Mouse (Mus musculus): ENCODE measurements around the gene Olfr520. TPM values are rescaled to one million over a fixed set of nuclear protein-coding genes. Genes with fewer than 3 reads are reported as not detected.

The Olfr520 gene
- polyA plus RNA-seq (2012; ENCODE audit: low replicate concordance): 0.15 TPM in 1 of 2 replicates, not detected in the other

GRCm38 (mm10) chr7:99729973-99730372 lies at the start of gene Olfr520:
Gene Olfr520, plus strand, starts transcription at chr7:99730273.

GRCm38 (mm10) chr7:99711166-99711565 lies 18.9 kb upstream of the Olfr520 start, which contains the start of gene Slco2b1:
Gene Slco2b1, minus strand, starts transcription at chr7:99711340.

GRCm38 (mm10) chr7:99763207-99763606 lies 33.1 kb downstream of the Olfr520 start, which contains the start of gene Olfr521:
Gene Olfr521, plus strand, starts transcription at chr7:99763507.

Other genes with a start within 250 kb of the Olfr520 start
- gene Rps3, start 246.5 kb upstream of the Olfr520 start, polyA plus RNA-seq (2012; ENCODE audit: low replicate concordance): 51.6 and 486 TPM in 2 replicates
- gene Arrb1, start 194.8 kb upstream of the Olfr520 start, polyA plus RNA-seq (2012; ENCODE audit: low replicate concordance): 18.3 and 74.9 TPM in 2 replicates
- gene Tpbgl, start 103.2 kb upstream of the Olfr520 start, polyA plus RNA-seq (2012; ENCODE audit: low replicate concordance): 5.1 and 10.2 TPM in 2 replicates
- 2.0 and 19.5 TPM in 2 replicates for gene Slco2b1, start 18.9 kb upstream of the Olfr520 start, polyA plus RNA-seq (2012; ENCODE audit: low replicate concordance)
- gene Olfr521, start 33.2 kb downstream of the Olfr520 start, polyA plus RNA-seq (2012; ENCODE audit: low replicate concordance): not detected in 2 replicates
- 2.0 and 3.5 TPM in 2 replicates for gene Neu3, start 98.1 kb downstream of the Olfr520 start, polyA plus RNA-seq (2012; ENCODE audit: low replicate concordance)
- gene Xrra1, start 128.8 kb downstream of the Olfr520 start, polyA plus RNA-seq (2012; ENCODE audit: low replicate concordance): 0.06 and 0.12 TPM in 2 replicates
- 52.8 and 100 TPM in 2 replicates for gene Spcs2, start 133.2 kb downstream of the Olfr520 start, polyA plus RNA-seq (2012; ENCODE audit: low replicate concordance)

Measured in hematopoietic multipotent progenitor cell, adult 10-12 weeks (in vitro differentiated cells).